Mouse (Mus musculus) MEL (cell line): ENCODE data around the gene Fhl3.

Source experiments
- CHD1 ChIP-seq: IDR thresholded peaks from 2 replicates; pipeline ENCODE4 v1.6.1; 2012; ENCODE audit warnings: low read depth, mild to moderate bottlenecking, inconsistent platforms, low read length, improper control_type of control experiment
- CTCF ChIP-seq, 3 experiments: IDR thresholded peaks in 2 of 3; conservative IDR thresholded peaks in 1 of 3; 2 replicates each; pipeline ENCODE4 v1.5.1; 2011 to 2012; ENCODE audit warnings: low read length in 3 of 3, low read depth in 2 of 3, mild to moderate bottlenecking in 2 of 3, improper control_type of control experiment in 1 of 3, inconsistent platforms in 1 of 3, mixed read lengths in 1 of 3, moderate library complexity in 1 of 3; ENCODE audit not compliant: control insufficient read depth in 1 of 3, insufficient read depth in 1 of 3, poor library complexity in 1 of 3, severe bottlenecking in 1 of 3
- HCFC1 ChIP-seq: IDR thresholded peaks from 2 replicates; pipeline ENCODE4 v1.6.1; 2012; ENCODE audit warnings: low read depth, mild to moderate bottlenecking, inconsistent platforms, low read length, improper control_type of control experiment, moderate library complexity
- MAFK ChIP-seq: IDR thresholded peaks from 2 replicates; pipeline ENCODE4 v1.6.1; 2011; ENCODE audit warnings: low read depth, mild to moderate bottlenecking, low read length, improper control_type of control experiment, borderline replicate concordance
- MXI1 ChIP-seq: IDR thresholded peaks from 2 replicates; pipeline ENCODE4 v1.6.1; 2011; ENCODE audit warnings: mild to moderate bottlenecking, low read depth, low read length, improper control_type of control experiment
- NELFE ChIP-seq: IDR thresholded peaks from 2 replicates; pipeline ENCODE4 v1.6.1; 2011; ENCODE audit warnings: low read depth, low read length, improper control_type of control experiment
- TAL1 ChIP-seq: IDR thresholded peaks from 2 replicates; pipeline ENCODE4 v1.6.1; 2012; ENCODE audit warnings: mild to moderate bottlenecking, inconsistent platforms, low read length, moderate library complexity, mixed read lengths
- TBP ChIP-seq: IDR thresholded peaks from 2 replicates; pipeline ENCODE4 v1.8.0; 2011; ENCODE audit warnings: low read depth, low read length, improper control_type of control experiment

DNA sequence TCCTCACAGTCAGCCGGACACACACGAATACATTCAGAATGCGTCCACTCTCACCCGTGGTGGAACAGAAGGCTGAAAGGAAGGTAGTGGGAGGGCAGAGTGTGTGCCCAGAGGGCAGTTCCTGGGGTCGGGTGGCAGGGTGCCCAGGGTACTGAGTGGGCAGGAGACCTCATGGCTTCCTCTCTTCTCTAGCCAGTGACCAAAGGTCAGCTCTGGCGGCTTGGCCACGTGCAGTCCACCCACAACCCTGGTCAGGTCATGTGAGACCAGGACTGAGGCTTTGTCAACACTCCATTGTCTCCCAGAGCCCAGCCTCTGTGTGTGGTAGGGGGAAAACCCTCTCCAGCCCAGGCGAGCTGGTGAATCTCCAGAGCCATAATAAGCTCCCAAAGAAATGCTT is 30.3 kb upstream of the Fhl3 start:
- TF ChIP-seq CHD1 (no peak), MAFK (no peak), TBP (no peak), CTCF (IDR thresholded peaks at IDR 0.05 in 2 of 3, conservative IDR thresholded peaks at IDR 0.05 in 1 of 3; ENCODE audit: control insufficient read depth in 1 of 3, insufficient read depth in 1 of 3, low read depth in 2 of 3, low read length in 3 of 3, poor library complexity in 1 of 3, severe bottlenecking in 1 of 3) (no peak), HCFC1 (no peak), NELFE (no peak), MXI1 (no peak), TAL1 (no peak)
